Mouse (Mus musculus) adrenal gland, postnatal 14 days (tissue): ENCODE data around the gene Cat. TPM values are rescaled to one million over a fixed set of nuclear protein-coding genes. Genes with fewer than 3 reads are reported as not detected.
A peak's percentile ranks its signal among the peaks of the same experiment; 100 is the strongest.

Experiments used
- DNase-seq: peaks from one replicate; pipeline ENCODE4 v3.0.0; 2021; ENCODE audit warnings: mixed read lengths
- total RNA-seq: library from RNA; stranded (reverse); gene quantifications from 2 replicates; pipeline ENCODE4 v1.2.3, GENCODE M21; 2021

The Cat gene
- total RNA-seq, 1 experiment from 2014 or later = 505 TPM

DNA sequence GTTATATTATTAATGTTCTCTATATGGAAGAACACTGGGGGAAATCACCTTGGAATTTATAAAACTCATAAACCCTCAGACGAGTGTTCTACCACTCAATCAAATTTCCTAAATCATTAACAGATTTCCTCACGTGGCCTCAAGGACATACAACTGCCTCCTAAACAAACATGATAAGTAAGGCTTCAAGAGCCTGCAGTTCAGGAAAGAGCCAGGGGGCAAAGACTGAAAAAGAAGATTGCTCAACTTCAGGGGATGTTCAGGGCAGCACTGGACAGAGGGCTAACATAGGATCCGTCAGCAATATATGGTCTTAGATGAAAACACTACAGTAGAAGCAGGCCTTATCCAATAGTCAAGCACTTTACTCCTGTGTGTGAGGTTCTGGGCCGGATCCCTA lies 7.5 kb downstream of the Cat start:
- DNase-seq = no peak

GRCm38 (mm10) chr2:103476657-103477056 lies 8.3 kb downstream of the Cat start:
- no peak for DNase-seq

- DNase-seq = no peak
These were observed 8.8 kb downstream of the Cat start for GRCm38 (mm10) chr2:103476180-103476579.

DNA sequence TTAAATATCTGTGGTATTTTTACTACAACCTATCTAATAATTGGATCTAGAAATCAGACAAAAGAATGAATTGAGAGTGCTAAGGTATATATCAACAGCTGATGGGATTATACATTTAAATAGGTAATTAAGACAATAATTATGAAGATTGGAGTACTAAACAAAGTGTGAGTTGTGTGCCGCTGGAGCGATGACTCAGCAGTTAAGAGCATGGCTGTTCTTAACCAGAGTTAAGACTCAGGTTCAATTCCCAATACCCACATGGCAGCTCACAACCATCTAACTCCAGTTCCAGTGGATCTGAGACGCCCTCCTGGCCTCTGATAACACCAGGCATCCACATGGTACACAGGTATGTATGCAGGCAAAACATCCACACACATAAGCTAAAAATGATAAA lies 11.6 kb downstream of the Cat start:
- DNase-seq = no peak

- peak; percentile 15 for DNase-seq
These were observed 17.9 kb downstream of the Cat start for GRCm38 (mm10) chr2:103466984-103467588.

DNA sequence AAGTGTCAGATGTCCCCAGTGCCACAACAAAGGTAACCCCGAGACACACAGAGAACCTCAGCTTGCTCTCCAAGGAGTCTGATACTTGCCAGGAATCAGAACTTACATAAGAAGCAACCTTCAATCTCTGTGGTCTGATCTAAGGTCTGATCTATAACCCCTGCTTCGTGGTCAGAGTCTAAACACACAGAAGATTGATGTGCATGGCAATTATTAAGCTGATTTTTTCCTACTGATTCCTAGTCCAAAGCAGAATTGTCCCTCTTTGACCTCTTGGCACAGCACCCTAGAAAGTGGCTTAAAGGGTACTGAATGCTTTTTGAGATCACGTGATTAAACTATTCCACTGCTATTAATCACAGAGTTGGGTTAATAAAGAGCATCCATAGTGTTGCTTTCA lies 18.7 kb downstream of the Cat start:
- DNase-seq = no peak

DNA sequence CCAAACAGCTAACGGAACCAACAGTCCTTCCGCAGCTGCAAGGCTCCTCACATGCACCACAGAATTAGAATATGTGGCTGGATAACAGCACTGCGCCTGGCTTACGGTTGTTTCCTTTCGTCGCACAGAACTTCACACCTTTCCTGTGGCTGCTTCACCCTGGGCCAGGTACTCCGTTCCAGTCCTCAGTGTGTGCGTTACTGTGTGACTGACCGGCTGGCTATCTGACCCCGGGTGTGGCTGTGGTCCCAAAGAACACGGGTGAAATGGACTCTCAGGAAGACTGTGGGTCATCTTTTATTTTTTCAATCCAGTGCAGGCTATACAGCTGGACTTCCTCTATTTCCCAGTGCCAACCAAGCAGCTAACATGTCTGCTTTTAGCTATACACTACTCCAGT lies 19.5 kb downstream of the Cat start:
- no peak for DNase-seq

DNA sequence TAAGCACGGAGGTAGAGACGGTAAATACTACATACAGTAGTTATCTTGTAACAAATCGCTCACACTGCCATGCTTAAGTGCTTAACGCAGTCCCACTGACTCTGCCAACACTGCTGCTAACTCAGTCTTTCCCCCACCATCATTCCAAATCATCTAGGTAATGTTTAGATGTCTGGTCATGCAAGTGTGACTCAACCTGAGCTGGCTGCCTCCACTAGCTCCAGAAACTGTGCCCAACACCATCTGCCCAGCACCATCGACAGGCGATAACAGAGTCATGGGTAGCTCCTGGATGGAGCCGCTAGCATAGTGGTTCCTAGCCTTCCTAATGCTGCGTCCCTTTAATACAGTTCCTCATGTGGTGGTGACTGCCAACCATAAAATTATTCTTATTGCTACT lies 20.4 kb downstream of the Cat start:
- DNase-seq = no peak

DNA sequence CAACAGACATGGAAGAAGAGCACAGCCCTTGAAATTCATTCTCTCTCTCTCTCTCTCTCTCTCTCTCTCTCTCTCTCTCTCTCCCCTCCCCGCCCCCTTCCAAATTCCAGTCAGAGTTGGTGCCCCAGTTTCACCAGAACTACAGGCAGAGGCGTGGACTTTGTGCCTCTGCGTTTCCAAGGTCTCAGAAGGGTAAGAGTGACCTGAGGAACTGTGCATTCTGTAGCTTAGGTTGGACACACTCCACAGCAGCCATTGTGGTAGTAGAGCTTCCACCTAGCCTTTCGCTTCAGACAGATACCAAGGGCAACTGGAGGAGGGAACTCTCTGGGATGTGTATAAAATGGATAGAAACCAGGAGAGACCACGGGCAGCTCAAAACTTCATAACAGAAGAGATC lies 22.2 kb downstream of the Cat start:
- DNase-seq = no peak

DNA sequence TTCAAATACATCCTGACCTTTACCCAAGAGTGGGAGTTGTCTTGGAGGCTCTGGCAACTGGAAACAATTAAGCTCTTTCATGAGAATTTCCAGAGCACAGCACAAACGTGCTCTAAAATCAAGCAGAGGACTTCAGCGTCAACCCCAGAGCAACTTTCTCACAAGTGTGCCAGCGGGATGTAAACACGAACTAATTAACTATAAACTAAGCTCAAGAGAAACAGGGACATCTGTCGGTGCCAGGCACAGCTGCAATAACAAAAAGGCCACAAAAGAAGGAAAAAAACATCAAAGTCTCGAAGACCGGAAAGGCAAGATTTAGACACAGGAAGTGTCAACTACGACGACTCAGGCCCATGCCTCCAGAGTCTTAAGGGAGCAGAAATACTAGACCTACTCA lies 23.2 kb downstream of the Cat start:
- DNase-seq = no peak

- no peak for DNase-seq
These were observed 23.8 kb downstream of the Cat start for GRCm38 (mm10) chr2:103461210-103461609.

- DNase-seq = no peak
These were observed 25.9 kb downstream of the Cat start for GRCm38 (mm10) chr2:103459069-103459468.

GRCm38 (mm10) chr2:103457628-103458027 lies 27.3 kb downstream of the Cat start:
- peak; percentile 22 for DNase-seq

GRCm38 (mm10) chr2:103457048-103457447 lies 27.9 kb downstream of the Cat start:
- no peak for DNase-seq

DNA sequence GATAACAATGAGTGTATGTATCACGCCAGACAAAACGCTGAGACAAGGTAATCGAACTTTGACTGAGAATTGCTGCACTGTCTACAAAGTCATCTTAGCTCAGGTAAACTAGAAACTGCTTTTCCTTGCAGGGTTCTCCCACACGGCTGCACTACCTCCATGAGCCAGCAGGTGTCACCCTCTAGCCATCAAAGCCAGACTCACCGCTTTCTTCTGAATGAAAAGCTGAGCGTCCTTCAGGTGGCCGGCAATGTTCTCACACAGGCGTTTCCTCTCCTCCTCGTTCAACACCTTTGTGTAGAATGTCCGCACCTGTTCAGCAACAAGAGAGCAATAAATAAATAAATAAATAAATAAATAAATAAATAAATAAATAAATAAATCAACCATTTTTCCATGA lies 28.3 kb downstream of the Cat start:
- peak; percentile 87 for DNase-seq

GRCm38 (mm10) chr2:103455748-103456147 lies 29.2 kb downstream of the Cat start:
- DNase-seq = no peak

GRCm38 (mm10) chr2:103452550-103452949 lies 32.4 kb downstream of the Cat start:
- no peak for DNase-seq

DNA sequence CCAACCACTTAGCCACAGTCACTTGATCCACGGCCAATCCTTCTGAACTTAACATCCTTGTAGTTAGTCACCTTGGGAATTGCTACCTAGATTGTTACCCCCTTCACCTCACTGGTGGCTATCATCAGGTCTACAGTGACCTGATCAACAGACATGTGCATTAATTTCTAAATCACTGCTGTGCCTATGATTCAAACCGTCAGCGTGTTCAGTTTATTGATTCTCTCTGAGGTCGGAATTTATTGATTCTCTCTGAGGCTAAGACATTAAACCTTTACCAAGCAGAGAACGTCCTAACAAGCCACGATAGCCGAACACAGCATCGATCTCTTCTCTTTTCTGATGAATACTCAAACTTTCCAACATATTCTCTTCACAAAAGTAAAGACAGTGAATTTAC lies 34.7 kb downstream of the Cat start:
- no peak for DNase-seq

- DNase-seq = no peak
These were observed 35.1 kb downstream of the Cat start for GRCm38 (mm10) chr2:103449813-103450212.

DNA sequence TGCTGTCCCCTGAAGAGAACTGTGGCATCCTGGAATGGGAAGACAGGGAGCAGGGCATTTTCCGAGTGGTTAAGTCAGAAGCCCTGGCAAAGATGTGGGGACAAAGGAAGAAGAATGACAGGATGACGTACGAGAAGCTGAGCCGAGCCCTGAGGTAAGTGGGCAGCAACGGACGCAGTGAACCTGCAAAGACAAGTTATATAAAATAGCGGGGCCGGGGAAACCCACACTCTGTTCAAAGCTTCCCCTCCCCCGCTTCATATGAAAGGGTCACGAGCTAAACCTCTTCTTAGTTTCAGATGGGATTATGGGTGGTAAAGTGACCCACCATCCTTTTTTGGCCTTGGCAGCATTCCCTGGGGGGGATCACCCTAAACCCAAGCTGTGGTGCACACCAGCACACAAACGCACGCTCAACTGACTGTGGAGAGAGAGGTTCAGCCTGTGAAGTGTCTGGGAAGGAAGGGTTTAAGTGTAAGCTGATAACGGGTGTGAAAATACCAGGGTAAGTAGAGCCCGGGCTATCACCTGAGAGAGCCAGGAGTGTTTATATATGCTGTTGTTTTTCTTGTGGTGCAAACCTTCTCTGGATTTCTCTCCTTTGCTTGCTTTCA lies 35.9 kb downstream of the Cat start:
- DNase-seq = no peak

GRCm38 (mm10) chr2:103446326-103446725 lies 38.6 kb downstream of the Cat start:
- DNase-seq = no peak

DNA sequence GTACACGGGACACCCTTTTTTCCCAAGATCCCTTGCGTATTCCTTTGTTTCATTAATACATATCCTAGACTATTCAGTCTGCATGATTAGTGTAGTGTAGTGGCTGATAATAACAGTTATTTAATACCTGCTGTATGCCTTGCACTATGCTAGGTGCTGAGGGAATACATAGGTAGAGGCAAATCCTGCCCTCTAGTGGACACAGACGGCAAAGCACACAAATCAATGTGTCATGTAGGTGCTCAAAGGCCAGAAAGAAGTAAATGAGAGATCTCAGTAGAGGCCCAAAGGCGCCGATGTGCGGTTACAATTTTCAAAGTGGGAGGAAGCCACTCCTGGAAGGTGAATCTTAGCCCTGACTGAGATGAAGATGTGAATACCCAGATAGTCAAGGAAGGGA lies 39.2 kb downstream of the Cat start:
- DNase-seq = peak; percentile 60

DNA sequence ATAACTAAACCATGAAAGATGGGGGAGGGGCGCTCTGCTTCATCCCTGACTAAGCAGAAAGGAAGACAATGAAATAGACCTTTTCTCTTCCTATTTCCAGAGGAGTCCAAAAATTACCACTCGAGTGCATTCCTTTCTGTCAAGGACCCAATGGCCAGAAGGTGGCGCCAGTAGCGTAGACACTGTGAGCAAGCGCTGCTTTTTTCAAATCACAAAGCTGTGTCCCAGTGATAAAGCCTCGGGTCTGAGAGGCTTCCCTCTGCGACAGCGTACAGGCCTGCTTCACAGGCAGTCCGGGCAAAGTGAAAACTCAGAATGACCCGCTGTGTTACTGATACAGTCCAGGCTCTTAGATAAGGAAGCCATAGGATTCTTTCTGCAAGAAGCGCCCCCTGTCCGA lies 45.2 kb downstream of the Cat start:
- DNase-seq = peak; percentile 90

DNA sequence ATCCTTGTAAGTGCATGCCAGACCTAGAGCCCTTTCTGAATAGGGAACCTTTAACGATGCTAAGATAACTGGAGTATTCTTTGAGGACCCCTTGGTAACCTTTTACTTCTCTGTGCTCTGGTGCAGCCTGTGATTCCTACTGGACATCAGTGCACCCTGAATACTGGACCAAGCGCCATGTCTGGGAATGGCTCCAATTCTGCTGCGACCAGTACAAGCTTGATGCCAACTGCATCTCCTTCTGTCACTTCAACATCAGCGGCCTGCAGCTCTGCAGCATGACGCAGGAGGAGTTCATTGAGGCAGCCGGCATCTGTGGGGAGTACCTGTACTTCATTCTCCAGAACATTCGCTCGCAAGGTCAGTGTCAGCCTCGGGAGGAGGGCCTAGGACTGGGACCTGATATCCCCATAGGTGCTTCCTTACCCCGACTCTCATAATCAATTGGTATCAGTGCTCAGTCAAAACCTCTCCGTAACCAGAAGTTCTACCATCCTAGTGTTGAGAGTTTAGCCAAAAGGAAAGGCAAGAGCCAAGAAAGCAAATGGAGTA lies 45.8 kb downstream of the Cat start:
- no peak for DNase-seq
